Mouse (Mus musculus) heart, postnatal 0 days (tissue): ENCODE results near the gene Slc6a18. TPM values are rescaled to one million over a fixed set of nuclear protein-coding genes. Genes with fewer than 3 reads are reported as not detected.

Experiments used
- ATAC-seq: fragments of 200-750 bp; cut with Nextera tagmentation; 2 replicates; pipeline ENCODE4 v1.8.0; 2017; ENCODE audit warnings: low read depth, moderate number of reproducible peaks, moderate library complexity; ENCODE audit not compliant: insufficient read depth
- DNase-seq: peaks from one replicate; pipeline ENCODE4 v3.0.0-alpha.2; 2016; ENCODE audit warnings: low spot score
- H3K27ac ChIP-seq: fragments of 300-500 bp; sonication (generic); 2 replicates; pipeline ENCODE4 v1.5.1; 2014; ENCODE audit warnings: low read depth, mild to moderate bottlenecking
- H3K27me3 ChIP-seq: fragments of 300-500 bp; sonication (generic); 2 replicates; pipeline ENCODE4 v1.6.1; 2014; ENCODE audit warnings: low read length, mixed read lengths; ENCODE audit not compliant: control insufficient read depth, insufficient read depth
- H3K36me3 ChIP-seq: fragments of 300-500 bp; sonication (generic); replicated peaks from 2 replicates; pipeline ENCODE4 v1.6.1; 2014; ENCODE audit warnings: low read length, mixed read lengths; ENCODE audit not compliant: control insufficient read depth, insufficient read depth
- H3K4me1 ChIP-seq: fragments of 300-500 bp; sonication (generic); 2 replicates; pipeline ENCODE4 v1.6.1; 2014; ENCODE audit warnings: antibody characterized with exemption; ENCODE audit not compliant: control insufficient read depth, insufficient read depth
- H3K4me2 ChIP-seq: fragments of 300-500 bp; sonication (generic); 2 replicates; pipeline ENCODE4 v1.6.1; 2014; ENCODE audit warnings: low read depth, mild to moderate bottlenecking, low read length, moderate library complexity
- H3K4me3 ChIP-seq: fragments of 300-500 bp; sonication (generic); 2 replicates; pipeline ENCODE4 v1.5.1; 2014; ENCODE audit warnings: low read depth, low read length
- H3K9ac ChIP-seq: fragments of 300-500 bp; sonication (generic); replicated peaks from 2 replicates; pipeline ENCODE4 v1.6.1; 2014; ENCODE audit warnings: low read depth, low read length, mixed read lengths
- H3K9me3 ChIP-seq: fragments of 300-500 bp; sonication (generic); replicated peaks from 2 replicates; pipeline ENCODE4 v1.6.1; 2016; ENCODE audit warnings: low read length; ENCODE audit not compliant: control insufficient read depth
- CTCF ChIP-seq: IDR thresholded peaks from 2 replicates; pipeline ENCODE4 v1.5.1; 2016; ENCODE audit warnings: antibody characterized with exemption, control low read depth, low read depth
- EP300 ChIP-seq: IDR thresholded peaks from 2 replicates; pipeline ENCODE4 v1.6.1; 2016; ENCODE audit warnings: antibody characterized with exemption, low read depth
- WGBS: fragments of 180-500 bp; shearing (Covaris S2); extraction: QIAGEN DNeasy Blood & Tissue Kit; methylation state at CpG from one replicate; pipeline ENCODE4 v1.1.7; 2014; 5-methylcytosine and 5-hydroxymethylcytosine counted together
- polyA plus RNA-seq: library from polyadenylated mRNA; unstranded; fragments of >200 nt; fragmentation: Nextera tagmentation; extraction: Ambion mirVana; gene quantifications from 2 replicates; pipeline ENCODE4 v1.2.1, GENCODE M21; 2015
- total RNA-seq: library from RNA; depleted of rRNA; stranded (reverse); fragments of >200 nt; gene quantifications from 2 replicates; pipeline ENCODE4 v1.2.3, GENCODE M21; 2014; ENCODE audit warnings: low replicate concordance

Slc6a18 gene
- total and polyA plus RNA-seq, 2 experiments from 2014 or later: not detected

DNA sequence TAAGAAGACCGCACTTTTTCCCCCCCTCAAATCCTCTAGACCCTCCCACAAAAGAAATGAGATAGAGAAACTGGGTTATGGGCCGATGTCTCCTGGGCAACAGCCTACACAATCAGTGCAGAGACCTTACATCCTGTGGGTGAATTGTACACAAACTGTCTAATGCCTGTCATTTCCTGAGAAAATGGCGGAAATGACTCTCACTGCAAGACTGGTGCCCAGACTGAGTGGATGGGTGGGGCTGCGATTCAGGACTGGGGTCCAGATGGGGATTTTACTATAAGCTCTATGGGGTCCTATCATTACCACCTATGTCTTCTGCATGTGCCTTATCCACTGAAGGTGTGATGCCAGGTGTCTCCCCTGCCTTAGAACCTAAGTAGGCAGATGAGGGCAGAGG is 25.0 kb upstream of the Slc6a18 start:
- no peaks in the 10 kb centered on the region for H3K9me3 ChIP-seq
- H3K4me3 ChIP-seq: no peak overlapping the region
- ATAC-seq: no peak
- H3K9ac ChIP-seq: no peak overlapping the region
- no peaks in the 10 kb centered on the region for H3K36me3 ChIP-seq
- no peaks in the 10 kb centered on the region for H3K27me3 ChIP-seq
- no peaks in the 10 kb centered on the region for H3K4me1 ChIP-seq
- TF ChIP-seq EP300: no peak
- TF ChIP-seq CTCF: no peak
- WGBS: 60% methylated on average over 4 of the region's 4 CpGs
- peak; percentile 34 for DNase-seq
- no peak overlapping the region for H3K4me2 ChIP-seq
- H3K27ac ChIP-seq: peak overlapping the region; percentile 66; the same call in 1 of the 2 replicates

DNA sequence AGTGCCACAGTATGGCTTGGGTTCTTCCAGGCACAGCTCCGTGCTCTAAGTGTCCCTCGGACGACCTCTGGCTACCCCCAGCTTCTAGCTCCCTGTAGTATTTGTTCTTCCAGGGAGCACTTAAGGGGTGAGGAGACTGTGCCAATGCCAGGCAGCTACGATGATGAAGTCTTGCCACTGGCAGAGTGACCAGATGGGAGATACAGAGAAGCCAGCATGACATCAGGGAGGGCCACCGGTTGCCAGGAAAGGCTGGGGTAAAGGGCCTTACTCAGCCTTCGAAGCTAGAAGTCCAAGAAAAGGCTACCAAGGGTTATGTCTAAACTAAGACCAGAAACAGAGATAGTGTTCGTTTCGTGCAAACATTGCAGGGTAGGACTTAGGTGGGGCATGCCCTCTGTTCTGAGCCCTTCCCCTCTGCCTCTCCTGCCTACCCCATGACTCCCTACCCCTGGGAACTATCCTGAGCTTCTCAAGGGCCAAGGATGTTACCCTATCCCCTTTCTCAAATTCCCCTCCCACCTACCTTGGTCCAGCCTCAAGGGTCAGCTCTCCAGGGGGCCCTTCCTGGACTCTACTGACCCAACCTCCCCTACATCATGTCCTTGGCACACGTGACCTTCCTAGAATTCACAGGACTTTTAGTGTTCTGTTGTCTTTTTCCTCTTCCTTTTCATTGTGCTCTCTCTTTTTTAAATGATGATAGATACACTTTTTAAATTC is 23.5 kb upstream of the Slc6a18 start:
- TF ChIP-seq CTCF (no peak), EP300 (no peak)
- 70% methylated on average over 9 of the region's 9 CpGs for WGBS
- Histone ChIP-seq H3K27ac (no peak overlapping the region), H3K9me3 (no peaks in the 10 kb centered on the region), H3K9ac (no peak overlapping the region), H3K4me3 (no peak overlapping the region), H3K36me3 (no peaks in the 10 kb centered on the region), H3K4me2 (no peak overlapping the region), H3K27me3 (no peaks in the 10 kb centered on the region), H3K4me1 (no peaks in the 10 kb centered on the region)
- ATAC-seq: no peak
- DNase-seq: no peak

DNA sequence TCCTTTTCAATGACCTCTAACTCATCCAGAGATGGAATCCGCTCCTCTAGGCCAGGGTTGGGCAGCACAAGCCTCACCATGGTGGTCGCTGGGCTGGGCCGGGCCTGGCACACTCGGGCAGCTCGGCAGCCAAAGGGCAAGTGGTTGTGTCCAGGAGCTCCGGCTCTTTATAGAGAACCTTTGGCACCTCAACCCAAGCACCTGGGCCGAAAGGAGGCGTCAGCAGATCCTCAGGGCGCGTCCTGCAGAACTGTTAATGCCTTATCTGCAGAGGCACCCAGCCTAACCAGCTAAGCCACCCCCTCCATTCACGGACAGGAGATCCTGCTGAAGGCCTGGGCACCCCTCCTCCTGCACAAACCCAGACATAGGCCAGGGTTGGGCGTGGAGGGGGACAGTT is 22.7 kb upstream of the Slc6a18 start:
- Histone ChIP-seq H3K9ac (no peak overlapping the region), H3K4me2 (no peak overlapping the region)
- ATAC-seq: no peak

DNA sequence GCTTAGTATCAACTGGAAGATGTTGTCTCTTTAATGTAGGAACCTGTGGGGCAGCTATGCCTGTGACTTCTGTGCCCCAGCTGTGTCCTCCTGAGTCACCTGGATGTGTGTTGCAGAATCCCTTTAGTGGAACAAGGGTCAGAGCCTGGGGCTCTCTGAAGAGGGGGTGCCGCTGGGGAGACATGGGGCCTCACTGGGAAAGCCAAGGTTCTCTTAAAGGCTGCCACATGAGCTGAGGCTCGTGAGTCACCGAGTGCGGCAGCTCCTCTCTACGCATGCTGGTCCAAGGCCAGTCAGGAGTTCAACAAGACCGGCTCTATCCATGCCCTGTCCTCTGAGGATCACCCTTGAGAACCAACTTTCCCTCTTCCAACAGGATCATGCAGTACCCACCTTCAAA is 21.9 kb upstream of the Slc6a18 start:
- Histone ChIP-seq H3K4me2 (no peak overlapping the region), H3K4me1 (no peaks in the 10 kb centered on the region), H3K27me3 (no peaks in the 10 kb centered on the region), H3K36me3 (no peaks in the 10 kb centered on the region), H3K27ac (no peak overlapping the region), H3K4me3 (no peak overlapping the region), H3K9me3 (no peaks in the 10 kb centered on the region), H3K9ac (no peak overlapping the region)
- DNase-seq (no peak), ATAC-seq (no peak)
- WGBS: 81% methylated on average over 6 of the region's 6 CpGs
- TF ChIP-seq CTCF (no peak), EP300 (no peak)

More for the DNA sequence above, 22.7 kb upstream of the Slc6a18 start:
- no peaks in the 10 kb centered on the region for H3K27me3 ChIP-seq
- 83% methylated on average over 12 of the region's 12 CpGs for WGBS
- H3K36me3 ChIP-seq: no peaks in the 10 kb centered on the region
- TF ChIP-seq CTCF: no peak
- no peak for TF ChIP-seq EP300
- no peak overlapping the region for H3K4me3 ChIP-seq
- DNase-seq: no peak
- no peak overlapping the region for H3K27ac ChIP-seq
- H3K9me3 ChIP-seq: no peaks in the 10 kb centered on the region
- no peaks in the 10 kb centered on the region for H3K4me1 ChIP-seq

DNA sequence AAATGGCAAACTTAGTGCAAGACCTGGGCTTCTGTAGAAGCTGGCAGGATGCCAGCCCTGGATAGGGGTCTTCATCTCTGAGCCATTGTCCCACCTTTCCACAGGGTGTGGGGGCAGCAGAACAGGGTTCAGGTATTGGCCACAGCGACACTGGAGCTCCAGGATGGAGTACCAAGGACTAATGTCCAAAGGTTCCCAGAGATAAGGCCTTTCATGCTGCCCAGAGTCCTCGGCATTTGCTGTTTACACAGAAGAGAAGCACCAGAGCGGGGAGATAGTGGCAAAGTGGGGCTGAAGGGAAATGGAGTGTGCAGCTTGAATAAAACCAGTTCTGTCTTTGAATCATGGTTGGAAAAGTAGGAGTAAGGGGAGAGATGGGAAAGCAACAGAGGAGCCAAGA is 18.7 kb upstream of the Slc6a18 start:
- Histone ChIP-seq H3K9ac (no peak overlapping the region), H3K4me3 (no peak overlapping the region), H3K4me1 (no peaks in the 10 kb centered on the region), H3K4me2 (no peak overlapping the region), H3K9me3 (no peaks in the 10 kb centered on the region), H3K27me3 (no peaks in the 10 kb centered on the region), H3K27ac (no peak overlapping the region), H3K36me3 (no peaks in the 10 kb centered on the region)
- ATAC-seq (no peak), DNase-seq (no peak)
- TF ChIP-seq EP300 (no peak), CTCF (no peak)
- WGBS: 50% methylated on average over 3 of the region's 3 CpGs

DNA sequence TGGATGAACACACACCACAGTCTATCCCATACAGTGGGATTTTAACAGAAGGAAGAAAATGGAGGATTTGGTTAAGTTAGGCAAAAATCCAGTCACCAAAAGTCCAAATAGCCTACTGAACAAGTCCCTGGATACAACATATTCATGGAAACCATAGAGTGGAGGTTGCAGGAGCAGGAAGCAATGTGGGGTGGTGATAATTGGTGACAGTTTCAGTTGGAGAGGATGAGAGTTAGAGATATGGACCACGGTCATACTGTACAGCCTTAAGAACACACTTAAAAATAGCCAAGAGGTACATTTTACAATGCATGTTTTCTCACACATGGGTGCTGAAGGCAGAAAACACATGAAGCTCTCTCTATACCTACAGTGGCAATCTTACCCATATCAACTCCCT is 17.1 kb upstream of the Slc6a18 start:
- DNase-seq: no peak
- no peak overlapping the region for H3K4me3 ChIP-seq
- no peak overlapping the region for H3K4me2 ChIP-seq
- H3K27me3 ChIP-seq: no peaks in the 10 kb centered on the region
- no peaks in the 10 kb centered on the region for H3K36me3 ChIP-seq
- TF ChIP-seq EP300 (no peak), CTCF (no peak)
- H3K4me1 ChIP-seq: no peaks in the 10 kb centered on the region
- no peak for ATAC-seq
- no peak overlapping the region for H3K27ac ChIP-seq
- H3K9me3 ChIP-seq: no peaks in the 10 kb centered on the region
- no peak overlapping the region for H3K9ac ChIP-seq
- 29% methylated on average over 1 of the region's 1 CpGs for WGBS
